Mouse (Mus musculus): Measurements from ENCODE around the gene Adamts1.

The Adamts1 gene

DNA sequence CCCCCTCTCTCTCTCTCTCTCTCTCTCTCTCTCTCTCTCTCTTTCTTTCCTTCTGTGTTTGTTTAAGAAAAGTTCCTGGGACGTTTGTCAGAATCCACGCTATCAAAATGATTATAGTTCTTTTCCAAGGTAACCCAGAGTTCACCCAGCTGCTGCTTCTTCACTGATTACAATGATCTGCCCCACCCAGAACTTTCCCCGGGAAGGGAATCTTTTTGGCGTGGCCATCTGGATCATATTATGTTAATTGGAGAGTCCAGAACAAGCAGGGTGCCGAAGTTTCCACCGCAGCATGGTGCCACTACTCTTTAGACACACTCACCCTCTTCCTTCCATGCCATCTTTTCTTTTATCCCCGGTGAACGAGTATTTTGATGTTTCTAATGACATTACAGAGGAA is 37.2 kb downstream of the Adamts1 start:
- no peak for DNase-seq (ENCODE audit: low read depth, low spot score)

DNA sequence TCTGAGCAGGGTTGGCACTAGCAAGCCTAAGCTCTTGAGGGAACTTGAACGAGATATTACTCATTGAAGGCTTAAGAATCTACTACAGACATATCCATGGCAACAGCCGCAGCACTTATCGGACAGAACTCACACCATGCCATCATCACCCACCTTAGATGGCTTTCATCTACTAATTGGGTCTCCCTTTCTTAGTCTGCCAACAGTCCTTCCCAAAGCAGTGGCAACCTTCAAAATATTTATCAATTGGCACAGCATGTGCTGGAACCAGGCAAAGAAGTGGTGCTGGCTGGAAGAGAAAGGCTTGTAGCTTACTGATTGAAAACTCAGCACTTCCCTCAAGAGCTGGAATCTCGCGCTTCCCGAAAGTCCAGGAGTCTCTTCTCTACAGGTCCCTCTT is 37.7 kb downstream of the Adamts1 start:
- no peak for DNase-seq (ENCODE audit: low read depth, low spot score)

DNA sequence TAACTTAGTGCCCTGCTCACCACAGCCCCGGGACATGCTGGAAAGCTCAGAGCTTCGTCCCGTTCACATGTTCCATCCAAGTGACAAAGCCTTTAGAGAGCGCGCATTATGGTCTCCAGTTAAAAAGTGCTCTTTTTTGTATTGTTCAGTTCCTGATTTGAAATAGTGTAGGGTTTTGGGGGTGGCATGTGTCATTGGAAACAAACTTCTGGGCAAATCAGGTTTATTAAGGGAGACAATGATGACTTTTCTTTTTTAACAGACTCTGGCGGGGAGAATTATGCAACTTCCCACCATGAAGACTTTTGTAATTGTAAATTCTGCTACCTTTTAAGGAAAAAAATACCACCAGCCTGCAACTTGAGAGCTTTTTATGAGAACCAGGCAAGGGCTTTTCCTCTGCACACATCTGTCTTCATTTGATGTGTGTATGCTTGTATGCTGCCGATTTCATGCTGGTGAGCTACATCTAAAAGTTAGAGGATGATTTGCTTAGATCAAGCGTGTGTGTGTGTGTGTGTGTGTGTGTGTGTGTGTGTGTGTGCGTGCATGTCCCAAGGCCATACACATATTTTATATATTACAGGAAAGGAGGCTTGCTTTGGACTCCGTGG is 40.8 kb downstream of the Adamts1 start:
- DNase-seq (ENCODE audit: low read depth, low spot score) = no peak

DNA sequence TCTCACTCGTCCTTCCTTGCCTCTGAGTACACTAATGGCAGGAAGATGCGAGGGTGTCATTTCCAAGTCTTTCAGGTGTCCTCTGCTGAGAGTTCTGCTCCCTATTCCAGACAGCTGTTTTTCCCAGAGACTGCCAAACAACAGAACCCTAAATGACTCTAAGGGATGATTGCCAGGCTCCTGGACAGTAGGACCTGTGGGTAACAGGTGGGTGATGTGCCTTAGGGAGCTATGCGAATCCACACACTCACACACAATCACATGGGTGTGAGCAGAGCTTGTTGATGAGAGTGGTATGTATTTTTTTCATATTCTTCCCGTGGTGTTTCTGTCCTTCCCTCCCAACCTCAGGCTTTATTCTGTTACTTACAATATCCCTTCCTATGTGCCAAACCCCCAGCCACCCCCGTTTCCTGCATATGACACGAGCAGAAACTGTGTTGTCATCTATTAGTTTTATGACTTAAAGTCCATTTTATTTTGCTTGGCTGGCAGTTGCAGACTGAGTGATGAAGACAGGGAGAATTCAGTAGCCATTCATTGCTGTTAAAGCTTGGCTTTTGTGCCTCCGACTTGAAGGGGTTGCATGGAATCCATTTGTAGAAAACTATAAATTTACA is 41.8 kb downstream of the Adamts1 start:
- DNase-seq (ENCODE audit: low read depth, low spot score) = no peak

DNA sequence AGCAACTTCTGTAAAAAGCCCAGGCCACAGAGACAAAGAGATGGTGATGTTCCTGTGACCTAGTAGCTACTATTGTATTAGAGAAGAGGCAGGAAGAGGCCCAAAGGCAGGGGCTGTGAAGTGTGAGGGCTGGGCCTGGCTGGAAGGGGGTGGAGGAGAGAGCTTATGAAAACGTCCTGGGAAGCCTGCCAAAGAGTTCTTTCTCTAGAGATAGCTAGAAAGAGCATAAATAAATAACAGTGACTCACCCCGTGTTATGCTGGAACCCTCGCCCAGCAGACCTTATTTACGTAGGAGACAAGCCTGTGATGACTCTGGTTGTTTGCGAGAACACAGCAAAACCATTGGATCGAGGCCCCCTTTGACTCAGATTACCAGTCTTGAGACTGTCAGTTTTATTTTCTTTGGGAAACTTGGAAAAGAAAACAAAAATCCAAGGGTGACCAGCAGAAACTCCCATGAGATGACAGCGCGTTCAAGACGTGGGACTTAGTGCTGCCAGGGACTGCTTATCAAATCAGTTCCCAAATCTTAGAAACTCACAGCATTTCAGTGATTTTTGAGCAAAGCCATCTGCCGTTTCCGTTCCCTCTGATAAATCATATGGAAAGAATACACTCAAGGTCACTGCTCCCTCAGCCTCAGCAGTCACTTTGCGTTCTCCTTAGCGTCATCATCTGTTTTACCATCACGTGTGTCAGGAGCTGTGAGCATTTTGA is 46.7 kb downstream of the Adamts1 start:
- DNase-seq (ENCODE audit: low read depth, low spot score) = no peak

DNA sequence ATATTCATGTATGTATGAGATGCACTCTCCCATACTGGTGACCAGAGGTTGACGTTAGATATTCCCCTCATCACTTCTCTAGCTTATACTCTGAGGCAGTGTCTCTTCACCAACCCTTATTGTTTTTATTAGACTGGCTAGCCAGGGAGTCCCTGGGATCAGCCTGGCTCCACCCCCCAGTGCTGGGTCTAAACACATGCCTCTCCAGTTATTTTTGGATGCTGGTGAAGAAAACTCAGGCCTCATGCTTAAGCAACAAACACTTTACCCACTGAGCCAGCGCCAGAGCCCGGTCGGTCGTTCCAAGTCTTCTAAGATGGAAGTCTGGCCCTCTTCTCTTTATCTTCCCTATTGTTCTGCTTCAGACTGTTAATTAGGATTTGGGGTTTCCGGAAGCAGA is 53.6 kb downstream of the Adamts1 start:
- DNase-seq (ENCODE audit: low read depth, low spot score) = no peak

DNA sequence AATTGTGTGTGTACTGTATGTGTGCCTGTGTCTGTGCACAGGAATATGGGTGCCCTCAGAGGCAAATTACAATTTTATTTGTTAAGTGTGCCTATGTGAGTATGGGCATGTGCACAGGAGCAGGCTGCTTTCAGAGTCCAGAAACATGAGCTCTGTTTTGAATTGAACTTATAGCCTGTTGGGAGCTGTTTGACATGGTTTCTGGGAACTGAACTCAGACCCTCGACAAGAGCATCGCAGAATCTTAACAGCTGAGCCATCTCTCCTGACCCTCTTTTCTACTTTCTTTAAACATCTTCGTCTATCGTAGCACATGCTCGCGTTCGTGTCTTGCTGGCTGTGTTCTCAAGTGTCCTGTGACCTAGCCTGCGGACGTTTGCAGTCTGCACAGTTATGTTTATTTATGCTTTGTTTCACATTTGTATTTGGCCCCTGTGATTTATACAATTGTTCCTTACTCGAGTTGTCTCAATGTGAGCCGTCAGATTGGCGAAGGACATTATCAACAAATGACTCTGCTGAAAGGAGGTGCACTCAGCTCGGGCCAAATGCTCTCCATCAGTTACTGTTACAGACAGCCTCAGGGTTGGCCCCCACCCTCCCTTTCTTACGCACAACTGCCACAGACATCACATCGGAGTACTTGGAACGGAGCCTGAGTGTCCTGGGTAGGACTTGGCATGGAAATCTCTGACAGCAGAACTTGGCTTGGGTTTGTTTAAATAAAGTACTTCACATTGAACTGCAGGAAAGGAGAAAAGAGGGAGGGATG is 55.1 kb downstream of the Adamts1 start:
- DNase-seq (ENCODE audit: low read depth, low spot score) = no peak

DNA sequence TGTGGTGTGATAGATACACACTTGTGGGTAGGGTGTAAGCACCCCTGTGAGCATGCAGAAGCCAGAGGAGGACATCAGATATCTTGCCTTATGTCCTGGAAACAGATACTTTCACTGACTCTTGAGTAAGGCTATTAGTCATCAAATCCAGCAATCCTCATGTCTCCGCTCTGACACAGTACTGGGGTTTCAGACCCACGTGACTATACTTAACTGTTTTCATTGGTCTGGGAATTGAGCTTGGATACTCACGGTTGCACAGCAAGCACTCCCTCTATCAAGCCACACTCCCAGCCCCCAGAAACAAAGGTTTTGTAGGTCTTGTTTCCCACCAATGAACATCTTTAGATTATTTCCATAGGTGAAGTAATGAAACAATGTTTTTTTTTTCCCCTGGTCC is 56.5 kb downstream of the Adamts1 start:
- DNase-seq (ENCODE audit: low read depth, low spot score) = no peak

All from retina, adult 2 months (tissue).